Mouse (Mus musculus) embryo, embryonic 11 days (tissue): ENCODE results near the gene Plekho1.
"Not testable (repeated sequence)": the region's sequence is repeated elsewhere in the genome, so short reads cannot be mapped to it uniquely, and the experiment has no call there.

Experiments
- DNase-seq: peaks from one replicate; pipeline ENCODE4 v3.0.0-alpha.2; 2015

The Plekho1 gene

GRCm38 (mm10) chr3:95995802-95996428, at the start of gene Plekho1:
Gene Plekho1, minus strand, starts transcription at chr3:95996001.
- DNase-seq: peak; percentile 81

- not testable (repeated sequence) for DNase-seq
Observed at GRCm38 (mm10) chr3:96044559-96044958, 48.8 kb upstream of the Plekho1 start.

GRCm38 (mm10) chr3:96043104-96043503, 47.3 kb upstream of the Plekho1 start:
- DNase-seq: no peak

GRCm38 (mm10) chr3:96041079-96041478, 45.3 kb upstream of the Plekho1 start:
- no peak for DNase-seq

- no peak for DNase-seq
Observed at GRCm38 (mm10) chr3:96040663-96041006, 44.8 kb upstream of the Plekho1 start.

GRCm38 (mm10) chr3:96039857-96040662, 44.3 kb upstream of the Plekho1 start:
- DNase-seq: no peak

- DNase-seq: no peak
Observed at GRCm38 (mm10) chr3:96038851-96039250, 43.0 kb upstream of the Plekho1 start.

- no peak for DNase-seq
Observed at GRCm38 (mm10) chr3:96038156-96038555, 42.4 kb upstream of the Plekho1 start.

- DNase-seq: no peak
Observed at GRCm38 (mm10) chr3:96036796-96037195, 41.0 kb upstream of the Plekho1 start.

- DNase-seq: no peak
Observed at GRCm38 (mm10) chr3:96033046-96033445, 37.2 kb upstream of the Plekho1 start.

- DNase-seq: no peak
Observed at GRCm38 (mm10) chr3:96032652-96033017, 36.8 kb upstream of the Plekho1 start.

GRCm38 (mm10) chr3:96031991-96032651, 36.3 kb upstream of the Plekho1 start:
- DNase-seq: no peak

- DNase-seq: no peak
Observed at GRCm38 (mm10) chr3:96029766-96030165, 34.0 kb upstream of the Plekho1 start.

- DNase-seq: no peak
Observed at GRCm38 (mm10) chr3:96029336-96029735, 33.5 kb upstream of the Plekho1 start.

- no peak for DNase-seq
Observed at GRCm38 (mm10) chr3:96027875-96028274, 32.1 kb upstream of the Plekho1 start.

GRCm38 (mm10) chr3:96027145-96027544, 31.3 kb upstream of the Plekho1 start:
- no peak for DNase-seq

- no peak for DNase-seq
Observed at GRCm38 (mm10) chr3:96021421-96022128, 25.8 kb upstream of the Plekho1 start.

- no peak for DNase-seq
Observed at GRCm38 (mm10) chr3:96020735-96021134, 24.9 kb upstream of the Plekho1 start.

- DNase-seq: no peak
Observed at GRCm38 (mm10) chr3:96017461-96017860, 21.7 kb upstream of the Plekho1 start.

GRCm38 (mm10) chr3:96016257-96016889, 20.6 kb upstream of the Plekho1 start:
- DNase-seq: no peak

- DNase-seq: no peak
Observed at GRCm38 (mm10) chr3:96015681-96016080, 19.9 kb upstream of the Plekho1 start.

GRCm38 (mm10) chr3:96012805-96013204, 17.0 kb upstream of the Plekho1 start:
- DNase-seq: no peak

- no peak for DNase-seq
Observed at GRCm38 (mm10) chr3:96008463-96008862, 12.7 kb upstream of the Plekho1 start.
